ENCODE assay signal across 23 mouse cellular contexts in the genomic region with DNA sequence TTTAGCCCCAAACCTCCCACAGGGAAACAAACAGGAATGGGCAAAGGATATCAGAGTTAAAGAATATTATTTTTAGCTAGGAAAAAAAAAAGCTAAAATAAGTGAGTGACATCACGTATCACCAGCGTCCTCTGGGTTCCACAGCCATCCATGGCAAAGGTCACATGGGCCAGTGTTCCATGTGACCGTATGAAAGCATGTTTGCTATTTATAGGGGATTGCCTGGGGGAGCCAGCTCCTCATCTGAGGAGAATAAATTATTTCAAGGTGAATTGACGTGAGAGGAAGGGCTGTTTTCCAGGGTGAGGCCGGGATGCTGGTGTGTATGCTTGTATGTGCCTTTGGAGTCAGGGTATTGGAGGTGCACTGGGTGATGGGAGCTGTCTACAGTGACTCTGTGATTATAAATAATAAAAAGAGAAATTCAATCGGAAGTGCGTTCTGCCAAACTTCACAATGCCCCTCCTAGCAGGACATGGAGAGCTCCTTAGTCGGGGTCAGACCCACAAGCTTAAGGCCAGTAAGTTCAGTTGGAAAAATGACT.
A peak's percentile ranks its signal among the peaks of the same experiment; 100 is the strongest.
DNase-seq lines count a peak whose midpoint lies in the region; ATAC-seq and TF ChIP-seq lines count a peak whose summit lies in the region.
"Had no signal": no experiment of that assay in that cellular context is flagged by ENCODE, and none has a peak within 500 bp of the region (broad histone marks: within the 10 kb centered on the region; RNA-seq: fewer than 3 reads in every experiment).

No protein-coding gene starts in this region.

- no peaks in the 10 kb centered on the region for H3K4me1 ChIP-seq in kidney, adult 2 months (ENCODE audit: control insufficient read depth, insufficient read depth, low read length)
- no peaks in the 10 kb centered on the region for H3K4me1 ChIP-seq in neural tube, embryonic 15.5 days
- H3K4me1 ChIP-seq: liver, embryonic 13.5 days; lung, embryonic 15.5 days had no signal

- no peak overlapping the region for H3K9ac ChIP-seq in neural tube, embryonic 15.5 days (replicated peaks)
- H3K9ac ChIP-seq: embryonic facial prominence, embryonic 13.5 days; liver, embryonic 13.5 days; lung, embryonic 15.5 days had no signal

- no peaks in the 10 kb centered on the region for H3K36me3 ChIP-seq in kidney, adult 2 months (ENCODE audit: control insufficient read depth, insufficient read depth, low read length)
- no peaks in the 10 kb centered on the region for H3K36me3 ChIP-seq in neural tube, embryonic 15.5 days
- H3K36me3 ChIP-seq: embryonic facial prominence, embryonic 13.5 days; heart, embryonic 10.5 days; liver, embryonic 13.5 days; lung, embryonic 15.5 days had no signal

- no peak for TF ChIP-seq CTCF in gastrocnemius, adult 2 months (IDR thresholded peaks at IDR 0.05)
- no peak for TF ChIP-seq CTCF in kidney, adult 2 months (conservative IDR thresholded peaks at IDR 0.05; ENCODE audit: insufficient read depth, insufficient read length, low read depth, low read length)

- H3K27me3 ChIP-seq in kidney, adult 2 months (replicated peaks; ENCODE audit: control insufficient read depth, insufficient read depth, low read length): no peaks in the 10 kb centered on the region
- H3K27me3 ChIP-seq in neural tube, embryonic 15.5 days (replicated peaks): no peaks in the 10 kb centered on the region
- H3K27me3 ChIP-seq: liver, embryonic 13.5 days; lung, embryonic 15.5 days had no signal

- H3K27ac ChIP-seq in gastrocnemius, adult 2 months: peak overlapping the region; percentile 32
- H3K27ac ChIP-seq in kidney, adult 2 months (ENCODE audit: insufficient read depth, low read depth, low read length): peak overlapping the region; percentile 5; the same call in 1 of the 2 replicates
- no peak overlapping the region for H3K27ac ChIP-seq in neural tube, embryonic 15.5 days (replicated peaks)
- H3K27ac ChIP-seq: embryonic facial prominence, embryonic 13.5 days; heart, embryonic 10.5 days; liver, embryonic 13.5 days; lung, embryonic 15.5 days; macrophage had no signal

- H3K9me3 ChIP-seq in neural tube, embryonic 15.5 days (replicated peaks): no peaks in the 10 kb centered on the region
- H3K9me3 ChIP-seq: embryonic facial prominence, embryonic 13.5 days; heart, embryonic 10.5 days; liver, embryonic 13.5 days; lung, embryonic 15.5 days had no signal

- TF ChIP-seq POLR2A in kidney, adult 2 months (IDR thresholded peaks at IDR 0.05; ENCODE audit: low read depth, low read length): no peak

- no peak overlapping the region for H3K4me2 ChIP-seq in neural tube, embryonic 15.5 days
- H3K4me2 ChIP-seq: embryonic facial prominence, embryonic 13.5 days; liver, embryonic 13.5 days; lung, embryonic 15.5 days had no signal

- no peak for DNase-seq in gastrocnemius, adult 2 months
- no peak for DNase-seq in gastrocnemius, adult 8-10 months (ENCODE audit: low spot score in 2 of 2)
- DNase-seq in kidney, adult 2 months: peak; percentile 61
- DNase-seq in kidney, postnatal 14 days: no peak
- peak; percentile 49 to 71 for DNase-seq in kidney, postnatal 25 days
- DNase-seq: adrenal gland, postnatal 10 days; cerebellum, adult 11 months; cerebellum, postnatal 14 days; gastrocnemius, postnatal 14 days; heart, postnatal 36 days; left cerebral cortex, postnatal 4 days; liver, embryonic 13.5 days; midbrain, embryonic 14.5 days; right cerebral cortex, postnatal 4 days; thymus, postnatal 4 days had no signal

- H3K4me3 ChIP-seq in gastrocnemius, adult 2 months: no peak overlapping the region
- no peak overlapping the region for H3K4me3 ChIP-seq in kidney, adult 2 months (ENCODE audit: insufficient read depth, low read depth, low read length)
- no peak overlapping the region for H3K4me3 ChIP-seq in neural tube, embryonic 15.5 days (replicated peaks)
- H3K4me3 ChIP-seq: embryonic facial prominence, embryonic 13.5 days; heart, embryonic 10.5 days; liver, embryonic 13.5 days; lung, embryonic 15.5 days; myocyte had no signal

- ATAC-seq in neural tube, embryonic 15.5 days (ENCODE audit: low FRiP score): peak; percentile 50; the same call in 1 of the 2 replicates
- ATAC-seq in inflammation-experienced regulatory T-cells, adult 6 months: no peak
- ATAC-seq: intestine, embryonic 16.5 days had no signal

- intact Hi-C loops in gastrocnemius, adult 2 months (cut with DNase I): no loop called here

- 59% methylated on average over 8 of the region's 8 CpGs for WGBS in kidney, adult 2 months
- 22% methylated on average over 8 of the region's 8 CpGs for WGBS in neural tube, embryonic 15.5 days

Comparison
In these comparisons a context has a peak if more than half of its experiments do, and no peak if none do; other contexts are left out.
1. DNase-seq: peak in kidney, adult 2 months (single experiment) and kidney, postnatal 25 days (2 of 2); none in gastrocnemius, adult 2 months (single experiment), gastrocnemius, adult 8-10 months (0 of 2) and kidney, postnatal 14 days (single experiment).